Mouse (Mus musculus) inflammation-experienced regulatory T-cells, adult 16 weeks (primary cell): ENCODE measurements around the gene Gm13084. TPM values are rescaled to one million over a fixed set of nuclear protein-coding genes. Genes with fewer than 3 reads are reported as not detected.

Experiments used
- polyA plus RNA-seq: library from polyadenylated mRNA; unstranded; fragments of 100-300 nt; shearing (Covaris generic); gene quantifications from one replicate; pipeline ENCODE4 v1.2.1, GENCODE M21; 2017

The Gm13084 gene
- not detected for polyA plus RNA-seq

DNA sequence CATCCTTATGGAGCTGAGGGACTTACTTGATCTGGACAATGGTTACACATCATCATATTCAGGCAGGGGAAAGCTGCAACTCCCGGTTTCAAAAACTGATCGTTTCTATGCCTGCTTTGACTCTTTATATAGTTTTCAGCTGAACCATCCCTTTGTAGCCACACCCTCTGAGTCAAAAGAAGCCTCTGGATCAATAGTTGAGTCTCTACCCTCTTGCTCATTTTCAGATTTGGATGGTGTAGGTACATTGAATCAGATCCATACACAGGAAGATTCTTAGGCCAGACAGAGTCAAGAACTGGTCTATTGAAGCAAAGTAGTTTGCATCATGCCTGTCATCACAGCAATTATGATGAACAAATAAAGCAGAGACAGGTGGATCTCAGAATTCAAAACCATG is at the start of gene Gm13084:
TSS of gene Gm13084 (minus strand) at position 101 of the 400 bp plus-strand sequence.

DNA sequence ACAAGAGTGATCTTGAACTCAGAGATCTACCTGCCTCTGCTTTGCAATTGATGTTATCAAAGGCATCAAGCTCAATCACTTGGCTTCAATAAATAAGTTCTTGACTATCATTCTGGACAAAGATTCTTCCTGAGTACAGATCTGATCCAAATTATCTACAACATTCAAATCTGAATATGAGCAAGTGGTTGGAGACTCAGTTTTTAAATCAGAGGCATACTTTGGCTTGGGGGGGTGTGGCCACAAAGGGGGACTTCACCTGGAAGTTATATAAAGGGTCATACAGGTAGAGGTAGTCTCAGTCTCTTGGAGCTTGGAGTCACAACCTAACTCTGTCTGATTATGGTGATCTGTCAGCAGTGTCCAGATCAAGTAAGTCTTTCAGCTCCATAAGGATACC is 30.3 kb upstream of the Gm13084 start, which contains the start of gene Gm13103:
TSS of gene Gm13103 (plus strand) at position 301 of the 400 bp plus-strand sequence.

GRCm38 (mm10) chr4:143789052-143789451 is 26.8 kb downstream of the Gm13084 start, which contains the start of gene Gm13023:
Gene Gm13023, plus strand, starts transcription at chr4:143789352.

Other genes with a start within 250 kb of the Gm13084 start
- gene Gm13083, start 201.1 kb downstream of the Gm13084 start, polyA plus RNA-seq = not detected
- gene Gm13088, start 158.8 kb downstream of the Gm13084 start, polyA plus RNA-seq = not detected
- gene Gm13089, start 113.4 kb downstream of the Gm13084 start, polyA plus RNA-seq = not detected
- gene Gm13078, start 96.6 kb downstream of the Gm13084 start, polyA plus RNA-seq = not detected
- not detected for gene Gm13023, start 26.7 kb downstream of the Gm13084 start, polyA plus RNA-seq
- gene Gm13103, start 30.4 kb upstream of the Gm13084 start, polyA plus RNA-seq = not detected
- gene Pramef6, start 84.3 kb upstream of the Gm13084 start, polyA plus RNA-seq = not detected
- not detected for gene Pramef25, start 134.9 kb upstream of the Gm13084 start, polyA plus RNA-seq
- gene Gm13101, start 150.9 kb upstream of the Gm13084 start, polyA plus RNA-seq = not detected
- gene Pramef17, start 178.3 kb upstream of the Gm13084 start, polyA plus RNA-seq = not detected
- gene Pramel4, start 243.0 kb upstream of the Gm13084 start, polyA plus RNA-seq = 0.12 TPM